Mouse (Mus musculus) cerebellum, adult 2 months (tissue): ENCODE measurements around the gene Noc2l.

ENCODE experiments used
- CTCF ChIP-seq: fragments of 200-500 bp; IDR thresholded peaks from 2 replicates; pipeline ENCODE4 v1.5.1; 2011; ENCODE audit warnings: low read depth, mild to moderate bottlenecking, control low read depth, low read length, moderate library complexity, borderline replicate concordance; ENCODE audit not compliant: insufficient read depth
- POLR2A ChIP-seq: fragments of 200-500 bp; IDR thresholded peaks from 2 replicates; pipeline ENCODE4 v1.6.1; 2011; ENCODE audit warnings: low read length, control low read depth, borderline replicate concordance; ENCODE audit not compliant: insufficient read depth

DNA sequence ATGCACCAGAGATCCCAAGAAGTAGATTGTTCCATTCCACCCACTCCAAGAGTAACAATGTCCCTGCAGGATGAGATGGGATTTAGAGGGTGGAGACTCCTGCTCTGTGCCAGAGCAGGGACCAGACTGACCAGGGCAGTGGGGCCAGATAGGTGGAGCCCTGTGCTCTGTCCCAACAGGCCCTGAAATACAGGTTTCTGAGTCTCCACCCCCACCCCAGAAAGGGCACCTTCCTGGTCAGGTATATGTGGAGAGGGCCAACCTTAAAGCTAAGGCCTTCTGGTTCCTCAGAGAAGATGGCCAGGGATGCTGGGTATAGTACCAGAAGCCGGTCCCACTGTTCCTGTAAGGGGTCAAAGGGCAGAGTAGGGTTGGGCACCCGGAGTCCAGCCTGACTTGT is 11.5 kb upstream of the Noc2l start:
- no peak for TF ChIP-seq CTCF
- TF ChIP-seq POLR2A, result no peak
